Mouse (Mus musculus) forebrain, embryonic 10.5 days (tissue): ENCODE data around the gene Smg8. TPM values are rescaled to one million over a fixed set of nuclear protein-coding genes. Genes with fewer than 3 reads are reported as not detected.
A peak's percentile ranks its signal among the peaks of the same experiment; 100 is the strongest.
"Not testable (repeated sequence)": the region's sequence is repeated elsewhere in the genome, so short reads cannot be mapped to it uniquely, and the experiment has no call there.

Source experiments
- DNase-seq: peaks from one replicate; pipeline ENCODE4 v3.0.0-alpha.2; 2017; ENCODE audit warnings: low spot score; ENCODE audit errors: extremely low spot score
- H3K27ac ChIP-seq: fragments of 300-500 bp; sonication (generic); 2 replicates; pipeline ENCODE4 v1.5.1; 2016; ENCODE audit warnings: mild to moderate bottlenecking
- H3K27me3 ChIP-seq: fragments of 300-500 bp; sonication (generic); 2 replicates; pipeline ENCODE4 v1.6.1; 2016; ENCODE audit warnings: mild to moderate bottlenecking; ENCODE audit not compliant: poor library complexity, severe bottlenecking
- H3K36me3 ChIP-seq: fragments of 300-500 bp; sonication (generic); replicated peaks from 2 replicates; pipeline ENCODE4 v1.6.1; 2016; ENCODE audit warnings: mild to moderate bottlenecking, moderate library complexity
- H3K4me1 ChIP-seq: fragments of 300-500 bp; sonication (generic); 2 replicates; pipeline ENCODE4 v1.6.1; 2016
- H3K4me3 ChIP-seq: fragments of 300-500 bp; sonication (generic); 2 replicates; pipeline ENCODE4 v1.5.1; 2016; ENCODE audit warnings: mild to moderate bottlenecking, moderate library complexity
- H3K9me3 ChIP-seq: fragments of 300-500 bp; sonication (generic); 2 replicates; pipeline ENCODE4 v1.6.1; 2016; ENCODE audit warnings: mild to moderate bottlenecking, moderate library complexity
- WGBS: fragments of 180-500 bp; shearing (Covaris S2); methylation state at CpG from one replicate; pipeline ENCODE4 v1.1.7; 2016; 5-methylcytosine and 5-hydroxymethylcytosine counted together
- polyA plus RNA-seq: library from polyadenylated mRNA; unstranded; fragments of >200 nt; fragmentation: Nextera tagmentation; extraction: Ambion mirVana; gene quantifications from 2 replicates; pipeline ENCODE4 v1.2.1, GENCODE M21; 2016

Smg8 gene
- polyA plus RNA-seq, 1 experiment from 2014 or later = 24.6 TPM

GRCm38 (mm10) chr11:87085461-87085860 lies 1.1 kb downstream of the Smg8 start:
- H3K9me3 ChIP-seq = no peaks in the 10 kb centered on the region
- peak overlapping the region; percentile 96 for H3K4me3 ChIP-seq
- peaks cover 63% of the 10 kb centered on the region for H3K36me3 ChIP-seq
- H3K27me3 ChIP-seq = no peaks in the 10 kb centered on the region
- DNase-seq = no peak
- no peak overlapping the region for H3K27ac ChIP-seq
- H3K4me1 ChIP-seq = peaks cover 29% of the 10 kb centered on the region
- 91% methylated on average over 13 of the region's 13 CpGs for WGBS

GRCm38 (mm10) chr11:87083712-87084111 lies 2.9 kb downstream of the Smg8 start:
- DNase-seq = no peak
- Histone ChIP-seq H3K9me3 (no peaks in the 10 kb centered on the region), H3K36me3 (peaks cover 70% of the 10 kb centered on the region), H3K4me3 (no peak overlapping the region), H3K27ac (no peak overlapping the region), H3K4me1 (peaks cover 29% of the 10 kb centered on the region), H3K27me3 (no peaks in the 10 kb centered on the region)
- WGBS = 88% methylated on average over 1 of the region's 1 CpGs

GRCm38 (mm10) chr11:87073866-87074440 lies 12.6 kb downstream of the Smg8 start, which contains the start of gene Gdpd1:
Gene Gdpd1, minus strand, starts transcription at chr11:87074062.
- Histone ChIP-seq H3K27me3 (no peaks in the 10 kb centered on the region), H3K4me1 (peaks cover 19% of the 10 kb centered on the region), H3K4me3 (peak within 1 kb of the TSS; percentile 76), H3K27ac (peak within 1 kb of the TSS; percentile 91), H3K36me3 (peaks cover 31% of the 10 kb centered on the region), H3K9me3 (no peaks in the 10 kb centered on the region)
- 2% methylated on average over 43 of the region's 43 CpGs for WGBS
- peak; percentile 93 for DNase-seq

- under 1% methylated on average over 24 of the region's 24 CpGs for WGBS
Observed at GRCm38 (mm10) chr11:87073343-87073865, 13.2 kb downstream of the Smg8 start.

GRCm38 (mm10) chr11:87062087-87062486 lies 24.5 kb downstream of the Smg8 start:
- Histone ChIP-seq H3K27me3 (no peaks in the 10 kb centered on the region), H3K36me3 (peaks cover 45% of the 10 kb centered on the region), H3K4me1 (no peaks in the 10 kb centered on the region), H3K9me3 (no peaks in the 10 kb centered on the region), H3K4me3 (no peak overlapping the region), H3K27ac (no peak overlapping the region)
- WGBS = 79% methylated on average over 3 of the region's 3 CpGs
- no peak for DNase-seq

More at GRCm38 (mm10) chr11:87073343-87073865, 13.2 kb downstream of the Smg8 start:
- H3K36me3 ChIP-seq = peaks cover 25% of the 10 kb centered on the region
- DNase-seq = peak; percentile 69
- peak overlapping the region; percentile 91 for H3K27ac ChIP-seq
- H3K27me3 ChIP-seq = no peaks in the 10 kb centered on the region
- peak overlapping the region; percentile 76 for H3K4me3 ChIP-seq
- peaks cover 19% of the 10 kb centered on the region for H3K4me1 ChIP-seq
- H3K9me3 ChIP-seq = no peaks in the 10 kb centered on the region

- Histone ChIP-seq H3K27ac (no peak overlapping the region), H3K36me3 (peaks cover 61% of the 10 kb centered on the region), H3K9me3 (no peaks in the 10 kb centered on the region), H3K4me1 (no peaks in the 10 kb centered on the region), H3K4me3 (no peak overlapping the region), H3K27me3 (no peaks in the 10 kb centered on the region)
- DNase-seq = no peak
- WGBS = 99% methylated on average over 2 of the region's 2 CpGs
Observed at GRCm38 (mm10) chr11:87060410-87060809, 26.2 kb downstream of the Smg8 start.

GRCm38 (mm10) chr11:87056286-87056685 lies 30.3 kb downstream of the Smg8 start:
- WGBS = 94% methylated on average over 6 of the region's 6 CpGs
- Histone ChIP-seq H3K36me3 (peaks cover 65% of the 10 kb centered on the region), H3K4me1 (no peaks in the 10 kb centered on the region), H3K4me3 (no peak overlapping the region), H3K9me3 (no peaks in the 10 kb centered on the region), H3K27ac (no peak overlapping the region), H3K27me3 (no peaks in the 10 kb centered on the region)
- no peak for DNase-seq

GRCm38 (mm10) chr11:87048900-87049299 lies 37.7 kb downstream of the Smg8 start:
- not testable (repeated sequence) for H3K27ac ChIP-seq, H3K4me1 ChIP-seq, H3K27me3 ChIP-seq, DNase-seq, H3K4me3 ChIP-seq, H3K9me3 ChIP-seq
- peaks cover 68% of the 10 kb centered on the region for H3K36me3 ChIP-seq
- WGBS = 97% methylated on average over 7 of the region's 7 CpGs

GRCm38 (mm10) chr11:87046968-87047367 lies 39.6 kb downstream of the Smg8 start:
- no peak overlapping the region for H3K27ac ChIP-seq
- peaks cover 73% of the 10 kb centered on the region for H3K36me3 ChIP-seq
- no peaks in the 10 kb centered on the region for H3K4me1 ChIP-seq
- no peaks in the 10 kb centered on the region for H3K9me3 ChIP-seq
- DNase-seq = no peak
- no peaks in the 10 kb centered on the region for H3K27me3 ChIP-seq
- WGBS = 93% methylated on average over 5 of the region's 5 CpGs
- no peak overlapping the region for H3K4me3 ChIP-seq

GRCm38 (mm10) chr11:87043052-87043451 lies 43.5 kb downstream of the Smg8 start:
- H3K27ac ChIP-seq = no peak overlapping the region
- H3K9me3 ChIP-seq = no peaks in the 10 kb centered on the region
- H3K27me3 ChIP-seq = no peaks in the 10 kb centered on the region
- no peak for DNase-seq
- H3K36me3 ChIP-seq = peaks cover 80% of the 10 kb centered on the region
- H3K4me3 ChIP-seq = no peak overlapping the region
- no peaks in the 10 kb centered on the region for H3K4me1 ChIP-seq
- WGBS = 90% methylated on average over 3 of the region's 3 CpGs

GRCm38 (mm10) chr11:87039307-87039963 lies 47.1 kb downstream of the Smg8 start:
- Histone ChIP-seq H3K9me3 (no peaks in the 10 kb centered on the region), H3K27me3 (no peaks in the 10 kb centered on the region), H3K4me3 (no peak overlapping the region), H3K36me3 (peaks cover 90% of the 10 kb centered on the region), H3K27ac (no peak overlapping the region), H3K4me1 (no peaks in the 10 kb centered on the region)
- no peak for DNase-seq
- 94% methylated on average over 9 of the region's 9 CpGs for WGBS

GRCm38 (mm10) chr11:87036180-87036579 lies 50.4 kb downstream of the Smg8 start:
- Histone ChIP-seq H3K4me3 (no peak overlapping the region), H3K27me3 (no peaks in the 10 kb centered on the region), H3K9me3 (no peaks in the 10 kb centered on the region), H3K36me3 (peaks cover 64% of the 10 kb centered on the region), H3K4me1 (no peaks in the 10 kb centered on the region), H3K27ac (no peak overlapping the region)
- no peak for DNase-seq
- WGBS = 64% methylated on average over 4 of the region's 4 CpGs

- Histone ChIP-seq H3K4me3 (no peak overlapping the region), H3K36me3 (no peaks in the 10 kb centered on the region; the same call in 1 of the 2 replicates), H3K4me1 (0 out of 2 replicates have a peak, but pooled peaks cover 3% of the 10 kb centered on the region), H3K27ac (no peak overlapping the region), H3K27me3 (no peaks in the 10 kb centered on the region), H3K9me3 (no peaks in the 10 kb centered on the region)
- WGBS = 91% methylated on average over 3 of the region's 3 CpGs
- no peak for DNase-seq
Observed at GRCm38 (mm10) chr11:87028212-87028611, 58.4 kb downstream of the Smg8 start.
